Mouse (Mus musculus) midbrain, embryonic 16.5 days (tissue): ENCODE data around the gene Tm4sf4. TPM values are rescaled to one million over a fixed set of nuclear protein-coding genes. Genes with fewer than 3 reads are reported as not detected.

ENCODE experiments used
- ATAC-seq: fragments of 200-750 bp; cut with Nextera tagmentation; 2 replicates; pipeline ENCODE4 v1.8.0; 2017; ENCODE audit warnings: moderate TSS enrichment
- H3K27ac ChIP-seq: fragments of 300-500 bp; sonication (generic); 2 replicates; pipeline ENCODE4 v1.5.1; 2014; ENCODE audit warnings: mild to moderate bottlenecking, low read length, mixed read lengths
- H3K27me3 ChIP-seq: fragments of 300-500 bp; sonication (generic); 2 replicates; pipeline ENCODE4 v1.6.1; 2014; ENCODE audit warnings: low read depth, low read length, mixed read lengths; ENCODE audit not compliant: control insufficient read depth, insufficient read depth
- H3K36me3 ChIP-seq: fragments of 300-500 bp; sonication (generic); 2 replicates; pipeline ENCODE4 v1.6.1; 2014; ENCODE audit warnings: mild to moderate bottlenecking, low read length, moderate library complexity, mixed read lengths; ENCODE audit not compliant: control insufficient read depth, insufficient read depth
- H3K4me1 ChIP-seq: fragments of 300-500 bp; sonication (generic); 2 replicates; pipeline ENCODE4 v1.6.1; 2014; ENCODE audit warnings: mild to moderate bottlenecking, low read length, mixed read lengths; ENCODE audit not compliant: control insufficient read depth, insufficient read depth
- H3K4me2 ChIP-seq: fragments of 300-500 bp; sonication (generic); 2 replicates; pipeline ENCODE4 v1.6.1; 2014; ENCODE audit warnings: mild to moderate bottlenecking, low read length, mixed read lengths
- H3K4me3 ChIP-seq: fragments of 300-500 bp; sonication (generic); 2 replicates; pipeline ENCODE4 v1.5.1; 2014; ENCODE audit warnings: low read depth, mild to moderate bottlenecking, low read length, moderate library complexity, mixed read lengths
- H3K9ac ChIP-seq: fragments of 300-500 bp; sonication (generic); 2 replicates; pipeline ENCODE4 v1.6.1; 2014; ENCODE audit warnings: low read depth, low read length, mixed read lengths
- H3K9me3 ChIP-seq: fragments of 300-500 bp; sonication (generic); replicated peaks from 2 replicates; pipeline ENCODE4 v1.6.1; 2014; ENCODE audit warnings: mild to moderate bottlenecking, low read length, mixed read lengths; ENCODE audit not compliant: control insufficient read depth, poor library complexity, severe bottlenecking
- WGBS: fragments of 180-500 bp; shearing (Covaris S2); extraction: QIAGEN DNeasy Blood & Tissue Kit; methylation state at CpG from one replicate; pipeline ENCODE4 v1.1.7; 2014; 5-methylcytosine and 5-hydroxymethylcytosine counted together
- polyA plus RNA-seq: library from polyadenylated mRNA; unstranded; fragments of >200 nt; fragmentation: Nextera tagmentation; extraction: Ambion mirVana; gene quantifications from 2 replicates; pipeline ENCODE4 v1.2.1, GENCODE M21; 2015

Tm4sf4 gene
- polyA plus RNA-seq, 1 experiment from 2014 or later = not detected

DNA sequence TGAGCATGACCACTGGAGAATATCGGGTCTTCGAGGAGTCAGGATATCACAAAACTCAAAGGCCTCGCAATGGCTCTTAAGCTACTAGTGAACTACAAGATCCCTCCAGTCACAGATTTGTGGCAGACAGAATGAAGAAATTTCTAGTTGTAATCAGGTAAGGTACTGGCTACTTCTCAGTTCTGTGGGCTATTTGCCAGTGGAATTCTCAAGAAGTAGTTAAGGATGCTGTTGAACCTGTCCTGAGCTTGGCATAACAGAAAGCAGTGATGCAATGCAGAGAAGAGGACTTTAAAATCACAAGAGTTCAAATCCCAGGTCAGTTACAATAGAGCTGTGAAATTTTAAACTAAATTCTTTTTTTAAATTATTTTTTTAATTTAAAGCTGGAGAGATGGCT is 44.2 kb downstream of the Tm4sf4 start:
- Histone ChIP-seq H3K27ac (no peak overlapping the region), H3K9ac (no peak overlapping the region), H3K36me3 (no peaks in the 10 kb centered on the region), H3K4me3 (no peak overlapping the region), H3K9me3 (no peaks in the 10 kb centered on the region), H3K4me2 (no peak overlapping the region), H3K27me3 (no peaks in the 10 kb centered on the region), H3K4me1 (peaks cover 14% of the 10 kb centered on the region)
- ATAC-seq = no peak
- 92% methylated on average over 3 of the region's 3 CpGs for WGBS

DNA sequence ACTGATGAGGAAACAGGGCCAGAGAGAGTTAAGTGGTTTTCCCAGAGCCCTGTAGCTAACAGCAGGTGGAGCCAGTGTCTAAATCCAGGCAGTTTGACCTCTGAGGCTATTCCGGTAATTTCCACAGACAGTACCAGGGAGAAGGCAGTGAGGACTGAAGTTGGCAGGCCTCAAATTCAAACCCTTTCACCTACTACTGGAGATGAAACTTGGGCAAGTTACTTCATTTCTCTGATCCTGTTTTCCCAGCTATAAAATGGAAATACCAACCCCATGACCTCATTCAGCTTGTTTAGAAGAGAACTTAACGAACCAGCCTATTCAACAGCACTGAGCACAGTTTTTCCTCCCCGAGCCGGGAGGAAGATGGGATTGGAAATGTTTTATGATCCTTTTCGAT is 45.2 kb downstream of the Tm4sf4 start:
- Histone ChIP-seq H3K27me3 (no peaks in the 10 kb centered on the region), H3K9ac (no peak overlapping the region), H3K4me2 (no peak overlapping the region; the same call in 1 of the 2 replicates), H3K4me1 (peaks cover 14% of the 10 kb centered on the region), H3K4me3 (no peak overlapping the region), H3K27ac (peak overlapping the region; percentile 73; the same call in 1 of the 2 replicates), H3K36me3 (no peaks in the 10 kb centered on the region), H3K9me3 (no peaks in the 10 kb centered on the region)
- 10% methylated on average over 5 of the region's 5 CpGs for WGBS
- ATAC-seq = peak; percentile 30; the same call in 1 of the 2 replicates

DNA sequence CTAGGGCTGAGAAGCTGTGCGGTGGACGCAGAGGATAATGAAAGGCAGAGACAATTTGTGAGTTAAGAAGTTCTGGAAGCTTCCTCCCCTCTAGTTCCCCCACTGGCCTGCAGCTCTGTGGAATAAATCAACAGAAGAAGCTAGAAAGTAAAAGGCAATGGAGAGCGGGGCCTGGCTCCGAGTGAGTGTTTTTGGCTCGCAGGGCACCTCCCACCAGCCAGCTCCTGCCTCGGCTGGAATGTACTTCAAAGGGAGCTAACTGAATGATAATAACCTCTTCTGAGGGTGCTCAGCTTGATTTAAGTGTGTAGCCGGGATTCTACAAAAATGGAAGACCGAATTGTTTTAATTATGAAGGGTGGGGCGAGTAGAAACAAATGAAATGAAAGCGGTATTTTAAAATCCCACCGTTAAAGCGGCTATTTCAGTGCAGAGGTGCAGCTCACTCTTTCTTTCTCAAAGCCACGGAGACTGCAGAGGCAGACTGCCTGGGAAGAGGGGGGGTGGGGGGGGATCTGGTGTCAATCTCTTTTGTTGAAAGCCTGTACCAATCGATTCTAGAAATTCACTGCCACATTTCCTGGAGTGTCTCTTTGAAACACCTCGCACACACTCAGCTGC is 46.0 kb downstream of the Tm4sf4 start:
- Histone ChIP-seq H3K36me3 (no peaks in the 10 kb centered on the region), H3K9me3 (no peaks in the 10 kb centered on the region), H3K4me2 (peak overlapping the region; percentile 67), H3K27ac (peak overlapping the region; percentile 73), H3K27me3 (no peaks in the 10 kb centered on the region), H3K4me3 (peak overlapping the region; percentile 32), H3K9ac (peak overlapping the region; percentile 55; the same call in 1 of the 2 replicates), H3K4me1 (peaks cover 14% of the 10 kb centered on the region)
- 2% methylated on average over 15 of the region's 15 CpGs for WGBS
- ATAC-seq = peak; percentile 85

DNA sequence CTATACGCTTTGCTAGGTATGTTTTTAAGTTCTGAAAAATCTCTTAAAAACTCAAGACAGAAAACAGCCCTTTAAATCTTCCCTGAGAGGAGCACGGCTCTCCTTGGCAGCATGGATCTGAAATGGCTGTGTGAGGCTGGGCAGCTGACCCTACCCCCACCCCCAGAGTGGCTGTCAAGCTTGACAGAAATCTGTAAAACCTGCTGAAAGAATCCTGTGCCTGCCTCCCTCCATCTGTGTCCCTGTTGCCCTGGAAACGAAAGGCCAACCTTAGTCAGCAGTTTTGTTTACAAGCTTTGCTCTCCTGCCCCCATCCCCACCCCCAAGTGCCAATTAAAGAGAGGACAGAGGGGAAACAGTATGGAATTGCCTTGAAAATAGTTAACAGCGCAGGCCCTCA is 47.3 kb downstream of the Tm4sf4 start:
- 0 out of 2 replicates have a peak, but pooled peaks have one; percentile 54 for ATAC-seq
- no peaks in the 10 kb centered on the region for H3K9me3 ChIP-seq
- no peaks in the 10 kb centered on the region for H3K36me3 ChIP-seq
- WGBS = 32% methylated on average over 4 of the region's 4 CpGs
- H3K9ac ChIP-seq = no peak overlapping the region
- peaks cover 14% of the 10 kb centered on the region for H3K4me1 ChIP-seq
- no peaks in the 10 kb centered on the region for H3K27me3 ChIP-seq
- no peak overlapping the region for H3K27ac ChIP-seq
- no peak overlapping the region for H3K4me2 ChIP-seq
- H3K4me3 ChIP-seq = no peak overlapping the region

DNA sequence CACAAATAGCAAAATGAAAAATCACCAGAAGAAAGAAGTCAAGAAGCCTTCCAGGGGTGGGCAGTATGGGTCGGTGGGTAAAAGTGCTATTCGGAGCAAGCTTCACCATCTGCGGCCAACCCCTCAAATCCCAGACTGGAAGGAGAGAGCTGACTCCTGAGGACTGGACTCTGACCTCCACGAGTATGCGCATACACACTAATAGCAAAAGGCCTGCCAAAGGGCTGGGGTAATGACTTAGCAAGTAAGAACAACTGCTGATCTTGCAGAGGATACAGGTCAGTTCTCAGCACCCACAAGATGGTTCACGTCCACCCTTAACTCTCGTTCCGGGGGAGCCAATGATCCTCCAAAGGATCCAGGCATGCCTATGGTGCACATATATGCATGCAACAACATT is 49.3 kb downstream of the Tm4sf4 start:
- Histone ChIP-seq H3K4me3 (no peak overlapping the region), H3K36me3 (no peaks in the 10 kb centered on the region), H3K9ac (no peak overlapping the region), H3K9me3 (no peaks in the 10 kb centered on the region), H3K27me3 (no peaks in the 10 kb centered on the region), H3K27ac (no peak overlapping the region), H3K4me2 (no peak overlapping the region), H3K4me1 (peaks cover 14% of the 10 kb centered on the region)
- no peak for ATAC-seq
- WGBS = 93% methylated on average over 8 of the region's 8 CpGs

DNA sequence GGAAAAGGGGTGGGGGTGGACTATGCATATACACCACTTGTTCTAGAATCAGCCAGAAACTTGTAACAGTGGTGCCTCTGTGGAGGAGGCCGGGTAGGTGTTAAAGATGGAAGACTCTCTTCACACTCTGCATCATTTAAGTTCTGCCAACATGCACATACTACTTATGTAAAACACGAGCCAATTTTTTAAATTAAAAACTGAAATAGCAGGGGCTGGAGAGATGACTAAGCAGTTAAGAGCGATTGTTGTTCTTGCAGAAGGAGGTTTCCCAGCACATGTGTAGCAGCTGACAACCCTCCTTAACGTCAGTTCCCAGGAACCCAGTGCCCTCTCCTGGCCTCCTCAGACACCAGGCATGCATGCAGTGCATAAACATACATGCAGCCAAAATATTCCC is 55.5 kb downstream of the Tm4sf4 start:
- Histone ChIP-seq H3K27me3 (no peaks in the 10 kb centered on the region), H3K4me1 (no peaks in the 10 kb centered on the region), H3K9ac (no peak overlapping the region), H3K4me3 (no peak overlapping the region), H3K27ac (no peak overlapping the region), H3K9me3 (no peaks in the 10 kb centered on the region), H3K36me3 (no peaks in the 10 kb centered on the region), H3K4me2 (no peak overlapping the region)
- 83% methylated on average over 4 of the region's 4 CpGs for WGBS
- no peak for ATAC-seq

DNA sequence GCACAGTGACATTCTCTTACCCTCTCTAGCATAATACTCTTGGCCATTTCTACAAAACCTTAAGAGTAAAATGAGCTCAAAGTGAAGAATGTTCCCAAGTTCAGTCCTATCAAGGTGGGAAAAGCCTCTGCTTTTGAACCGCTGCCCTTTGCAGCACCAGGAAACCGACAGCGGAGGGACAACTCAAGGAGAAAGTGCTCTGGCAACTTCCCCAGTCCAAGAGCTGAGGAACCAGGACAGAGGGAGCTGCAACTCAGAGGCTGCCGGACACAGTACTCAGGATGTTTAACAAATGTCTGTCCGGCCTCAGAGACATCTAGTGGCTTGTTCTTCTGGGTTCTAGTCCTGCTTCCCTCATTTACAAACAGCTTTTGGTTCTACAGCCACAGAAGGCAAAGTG is 56.9 kb downstream of the Tm4sf4 start:
- no peaks in the 10 kb centered on the region for H3K36me3 ChIP-seq
- H3K4me1 ChIP-seq = no peaks in the 10 kb centered on the region
- 87% methylated on average over 5 of the region's 5 CpGs for WGBS
- ATAC-seq = no peak
- H3K4me2 ChIP-seq = no peak overlapping the region
- no peak overlapping the region for H3K4me3 ChIP-seq
- H3K9me3 ChIP-seq = no peaks in the 10 kb centered on the region
- no peaks in the 10 kb centered on the region for H3K27me3 ChIP-seq
- H3K27ac ChIP-seq = no peak overlapping the region
- no peak overlapping the region for H3K9ac ChIP-seq

DNA sequence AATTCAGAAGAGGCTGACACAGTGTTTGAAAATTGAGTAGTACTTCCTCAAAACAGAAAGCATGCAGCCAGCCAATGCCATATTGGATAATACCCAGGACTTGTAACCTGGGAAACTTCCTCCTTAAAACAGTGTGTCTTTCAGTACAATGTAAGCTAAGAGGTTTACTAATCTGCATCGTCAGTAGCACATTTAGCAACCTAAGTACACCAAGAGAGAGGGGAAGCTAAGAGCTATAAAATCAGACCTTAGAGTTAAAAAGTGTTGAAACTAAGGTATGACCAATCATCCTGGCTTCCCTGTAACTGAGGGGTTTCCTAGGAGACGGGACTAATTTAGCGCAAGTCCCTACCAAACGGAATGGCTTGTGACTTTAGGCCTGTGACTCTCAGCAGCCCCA is 61.0 kb downstream of the Tm4sf4 start:
- Histone ChIP-seq H3K27me3 (no peaks in the 10 kb centered on the region), H3K36me3 (no peaks in the 10 kb centered on the region), H3K4me3 (no peak overlapping the region), H3K9me3 (no peaks in the 10 kb centered on the region), H3K9ac (no peak overlapping the region), H3K4me1 (no peaks in the 10 kb centered on the region), H3K27ac (no peak overlapping the region), H3K4me2 (no peak overlapping the region)
- WGBS = 92% methylated on average over 4 of the region's 4 CpGs
- ATAC-seq = no peak

DNA sequence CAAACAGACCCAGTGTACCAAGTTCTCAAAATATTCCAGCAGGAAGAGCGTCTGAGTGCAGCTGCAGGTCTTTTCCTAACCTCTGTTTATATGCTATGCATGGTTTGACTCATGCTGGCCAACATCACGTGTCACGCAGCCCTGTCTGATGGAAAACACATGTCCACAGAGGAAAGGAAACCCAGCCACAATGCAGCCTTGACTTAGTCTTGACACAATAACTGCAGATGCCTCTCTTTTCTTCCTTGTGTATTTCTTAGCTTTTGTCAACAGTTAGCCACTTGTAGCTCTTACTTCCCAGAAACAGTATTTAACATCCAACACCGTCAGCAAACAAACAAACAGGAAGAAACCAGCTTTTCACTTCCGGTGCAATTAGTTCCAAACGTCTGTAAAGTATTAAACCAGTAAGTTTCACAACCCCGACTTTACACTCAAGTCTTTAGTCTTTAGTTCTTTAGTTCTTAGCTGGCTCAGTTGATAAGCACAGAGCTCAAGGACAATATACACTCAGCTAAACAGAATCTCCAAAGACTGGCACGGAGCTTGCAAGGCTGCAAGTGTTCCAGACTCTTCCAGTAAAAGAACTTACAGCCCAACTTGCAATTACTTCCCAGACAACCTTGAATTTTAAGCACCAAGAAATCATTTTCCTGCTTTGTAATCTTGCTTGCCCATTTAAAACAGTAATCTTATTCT is 62.5 kb downstream of the Tm4sf4 start:
- no peak overlapping the region for H3K4me2 ChIP-seq
- H3K27me3 ChIP-seq = no peaks in the 10 kb centered on the region
- no peaks in the 10 kb centered on the region for H3K4me1 ChIP-seq
- no peaks in the 10 kb centered on the region for H3K9me3 ChIP-seq
- H3K36me3 ChIP-seq = no peaks in the 10 kb centered on the region
- H3K4me3 ChIP-seq = no peak overlapping the region
- 81% methylated on average over 8 of the region's 8 CpGs for WGBS
- ATAC-seq = no peak
- H3K27ac ChIP-seq = no peak overlapping the region
- H3K9ac ChIP-seq = no peak overlapping the region
